Mouse (Mus musculus) forebrain, embryonic 16.5 days (tissue): Measurements from ENCODE around the gene Arfgef3. TPM values are rescaled to one million over a fixed set of nuclear protein-coding genes. Genes with fewer than 3 reads are reported as not detected.

Source experiments
- ATAC-seq: fragments of 200-750 bp; cut with Nextera tagmentation; 2 replicates; pipeline ENCODE4 v1.8.0; 2017; ENCODE audit warnings: mild to moderate bottlenecking, moderate library complexity
- H3K27ac ChIP-seq: fragments of 300-500 bp; sonication (generic); 2 replicates; pipeline ENCODE4 v1.5.1; 2014; ENCODE audit warnings: low read length, control low read depth
- H3K27me3 ChIP-seq: fragments of 300-500 bp; sonication (generic); replicated peaks from 2 replicates; pipeline ENCODE4 v1.6.1; 2014; ENCODE audit warnings: low read length; ENCODE audit not compliant: control insufficient read depth, insufficient read depth
- H3K36me3 ChIP-seq: fragments of 300-500 bp; sonication (generic); 2 replicates; pipeline ENCODE4 v1.6.1; 2014; ENCODE audit not compliant: control insufficient read depth, insufficient read depth
- H3K4me1 ChIP-seq: fragments of 300-500 bp; sonication (generic); replicated peaks from 2 replicates; pipeline ENCODE4 v1.6.1; 2014; ENCODE audit warnings: low read length; ENCODE audit not compliant: control insufficient read depth, insufficient read depth
- H3K4me2 ChIP-seq: fragments of 300-500 bp; sonication (generic); 2 replicates; pipeline ENCODE4 v1.6.1; 2014; ENCODE audit warnings: mild to moderate bottlenecking, low read length, control low read depth
- H3K4me3 ChIP-seq: fragments of 300-500 bp; sonication (generic); replicated peaks from 2 replicates; pipeline ENCODE4 v1.5.1; 2014; ENCODE audit warnings: mild to moderate bottlenecking, low read length, control low read depth
- H3K9ac ChIP-seq: fragments of 300-500 bp; sonication (generic); replicated peaks from 2 replicates; pipeline ENCODE4 v1.6.1; 2014; ENCODE audit warnings: low read depth, low read length, control low read depth
- H3K9me3 ChIP-seq: fragments of 300-500 bp; sonication (generic); 2 replicates; pipeline ENCODE4 v1.6.1; 2016; ENCODE audit warnings: low read length; ENCODE audit not compliant: control insufficient read depth
- WGBS: fragments of 180-500 bp; shearing (Covaris S2); extraction: QIAGEN DNeasy Blood & Tissue Kit; methylation state at CpG from one replicate; pipeline ENCODE4 v1.1.7; 2014; 5-methylcytosine and 5-hydroxymethylcytosine counted together
- polyA plus RNA-seq: library from polyadenylated mRNA; unstranded; fragments of >200 nt; fragmentation: Nextera tagmentation; extraction: Ambion mirVana; gene quantifications from 2 replicates; pipeline ENCODE4 v1.2.1, GENCODE M21; 2015

Arfgef3 gene
- polyA plus RNA-seq, 1 experiment from 2014 or later, result 7.8 TPM

DNA sequence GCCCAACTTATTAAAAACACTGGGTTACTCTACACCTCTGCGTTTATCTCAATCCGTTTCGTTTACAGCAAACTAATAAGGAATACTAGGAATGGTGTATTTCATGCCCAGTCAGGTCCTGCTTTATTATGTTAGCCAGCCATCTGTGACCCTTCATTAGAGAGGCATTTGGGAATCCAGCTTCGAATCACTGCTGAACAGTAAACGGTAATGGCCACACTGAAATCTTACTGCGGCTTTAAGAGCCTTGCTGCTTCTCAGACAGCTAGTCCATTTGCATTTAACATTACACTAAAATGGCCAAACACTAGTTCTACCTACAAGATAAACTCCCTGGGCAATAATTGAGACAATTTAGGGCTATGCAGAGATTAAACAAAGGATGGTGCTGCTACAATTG lies 1.7 kb downstream of the Arfgef3 start:
- Histone ChIP-seq H3K27me3 (no peaks in the 10 kb centered on the region), H3K36me3 (no peaks in the 10 kb centered on the region), H3K4me3 (peak overlapping the region; percentile 82), H3K9ac (peak overlapping the region; percentile 20), H3K27ac (no peak overlapping the region), H3K9me3 (no peaks in the 10 kb centered on the region), H3K4me2 (peak overlapping the region; percentile 85), H3K4me1 (no peaks in the 10 kb centered on the region; the same call in 1 of the 2 replicates)
- 53% methylated on average over 6 of the region's 6 CpGs for WGBS
- ATAC-seq, result no peak

DNA sequence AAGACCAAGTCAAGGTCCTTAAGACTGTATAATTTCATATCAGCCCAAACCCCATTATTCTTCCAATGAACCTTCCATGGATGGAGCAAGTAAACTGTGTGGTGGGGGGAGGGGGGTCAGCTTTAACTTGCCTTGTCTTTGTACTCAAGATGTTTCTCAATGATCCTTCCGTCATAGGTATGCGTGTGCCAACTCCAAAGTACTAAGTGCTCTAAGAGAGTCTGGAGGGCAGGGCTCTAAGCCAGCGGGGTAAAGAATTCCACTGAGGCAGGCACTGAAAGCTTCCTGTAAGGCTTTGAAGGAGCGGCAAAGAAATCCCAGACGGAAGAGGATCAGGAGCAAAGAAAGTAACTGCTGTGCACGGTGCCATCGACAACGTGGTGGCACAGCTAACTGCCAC lies 2.7 kb downstream of the Arfgef3 start:
- H3K4me2 ChIP-seq, result peak overlapping the region; percentile 85
- ATAC-seq, result no peak
- no peaks in the 10 kb centered on the region for H3K36me3 ChIP-seq
- no peaks in the 10 kb centered on the region; the same call in 1 of the 2 replicates for H3K4me1 ChIP-seq
- H3K9ac ChIP-seq, result no peak overlapping the region
- no peak overlapping the region for H3K27ac ChIP-seq
- no peaks in the 10 kb centered on the region for H3K27me3 ChIP-seq
- H3K4me3 ChIP-seq, result peak overlapping the region; percentile 82; the same call in 1 of the 2 replicates
- no peaks in the 10 kb centered on the region for H3K9me3 ChIP-seq
- WGBS, result 81% methylated on average over 8 of the region's 8 CpGs

DNA sequence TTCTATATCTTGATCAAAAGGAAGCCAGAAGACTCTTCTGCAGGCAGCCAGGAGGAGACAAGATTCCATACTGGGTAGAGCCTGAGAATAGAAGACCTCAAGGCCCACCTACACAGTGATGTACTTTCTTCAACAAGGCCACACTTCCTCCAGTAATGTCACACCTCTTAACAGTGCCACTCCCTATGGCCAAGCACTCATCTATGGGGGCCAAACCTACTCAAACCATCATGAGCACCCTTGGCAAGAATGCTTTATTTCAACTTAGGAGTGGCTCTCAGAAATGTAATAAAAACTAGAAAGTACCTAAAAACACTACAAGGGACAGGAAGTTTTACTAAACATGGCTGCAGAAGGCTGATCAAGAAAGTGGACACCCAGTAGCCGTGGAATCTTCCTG lies 15.2 kb downstream of the Arfgef3 start:
- Histone ChIP-seq H3K4me1 (no peaks in the 10 kb centered on the region; the same call in 1 of the 2 replicates), H3K4me2 (no peak overlapping the region), H3K4me3 (no peak overlapping the region), H3K27me3 (no peaks in the 10 kb centered on the region), H3K9ac (no peak overlapping the region), H3K27ac (no peak overlapping the region), H3K36me3 (no peaks in the 10 kb centered on the region), H3K9me3 (no peaks in the 10 kb centered on the region)
- 89% methylated on average over 1 of the region's 1 CpGs for WGBS
- ATAC-seq, result no peak

DNA sequence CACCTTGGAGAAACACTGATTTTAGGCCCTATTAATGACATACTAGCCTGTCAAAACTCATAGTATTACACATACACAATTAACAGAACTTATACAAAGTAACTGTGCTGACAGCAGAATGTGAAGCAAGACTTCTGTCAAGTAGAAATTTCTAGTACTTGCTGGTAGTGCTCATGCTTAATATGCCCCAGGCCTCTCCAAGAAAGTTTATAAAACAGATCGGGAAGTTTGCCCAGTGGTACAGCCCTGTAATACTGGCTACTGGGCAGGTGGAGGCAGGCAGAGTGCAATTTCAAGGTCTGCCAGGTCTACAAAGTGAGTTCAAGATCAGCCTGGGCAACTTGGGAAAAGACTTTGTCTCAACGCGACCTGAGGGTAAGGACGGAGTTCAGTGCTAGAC lies 32.3 kb downstream of the Arfgef3 start:
- Histone ChIP-seq H3K9me3 (no peaks in the 10 kb centered on the region), H3K36me3 (no peaks in the 10 kb centered on the region), H3K9ac (no peak overlapping the region), H3K4me2 (no peak overlapping the region), H3K4me3 (no peak overlapping the region), H3K4me1 (peaks cover 4% of the 10 kb centered on the region), H3K27me3 (no peaks in the 10 kb centered on the region), H3K27ac (no peak overlapping the region)
- no peak for ATAC-seq
- WGBS, result 94% methylated on average over 4 of the region's 4 CpGs

DNA sequence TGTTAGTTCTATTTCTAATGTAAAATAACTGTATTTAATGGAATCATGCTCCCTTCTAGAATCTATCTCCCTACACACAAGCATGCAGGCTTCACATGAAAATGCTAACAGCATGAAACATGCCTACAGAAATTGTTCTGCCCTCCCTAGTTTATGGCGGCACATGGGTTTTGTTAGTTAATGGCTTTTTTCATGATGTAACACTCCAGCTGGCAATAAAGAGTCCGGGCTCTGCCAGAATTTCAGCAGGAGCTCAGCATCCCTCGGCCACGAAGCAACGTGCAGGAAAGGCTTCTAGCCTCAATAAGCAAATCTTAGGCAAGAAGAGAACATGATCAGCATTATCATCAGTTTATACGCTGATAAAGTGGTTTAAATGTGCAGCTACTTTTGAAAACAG lies 32.8 kb downstream of the Arfgef3 start:
- H3K4me2 ChIP-seq, result no peak overlapping the region
- H3K4me1 ChIP-seq, result peaks cover 4% of the 10 kb centered on the region
- no peaks in the 10 kb centered on the region for H3K9me3 ChIP-seq
- H3K27ac ChIP-seq, result no peak overlapping the region
- no peak overlapping the region for H3K4me3 ChIP-seq
- H3K36me3 ChIP-seq, result no peaks in the 10 kb centered on the region
- no peak overlapping the region for H3K9ac ChIP-seq
- ATAC-seq, result peak; percentile 67; the same call in 1 of the 2 replicates
- H3K27me3 ChIP-seq, result no peaks in the 10 kb centered on the region
- 41% methylated on average over 6 of the region's 6 CpGs for WGBS

DNA sequence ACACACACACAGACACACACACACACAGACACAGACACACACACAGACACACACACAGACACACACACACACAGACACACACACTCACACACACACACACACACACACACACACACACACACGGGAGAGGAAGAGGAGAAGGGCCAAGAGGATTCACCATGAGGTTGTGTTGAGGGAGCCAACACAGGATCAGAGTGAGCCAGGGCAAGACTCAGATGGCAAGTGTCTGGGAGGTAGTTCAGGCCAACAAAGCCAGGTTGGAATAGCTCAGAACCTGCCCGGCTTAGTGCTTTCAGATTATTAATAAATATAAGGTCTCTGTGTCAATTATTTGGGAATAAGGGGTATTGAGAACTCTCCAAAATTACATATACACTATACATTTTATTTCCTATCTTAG lies 33.9 kb downstream of the Arfgef3 start:
- no peaks in the 10 kb centered on the region for H3K9me3 ChIP-seq
- no peaks in the 10 kb centered on the region for H3K27me3 ChIP-seq
- no peak overlapping the region for H3K4me3 ChIP-seq
- H3K4me1 ChIP-seq, result peaks cover 4% of the 10 kb centered on the region
- H3K4me2 ChIP-seq, result no peak overlapping the region
- H3K27ac ChIP-seq, result no peak overlapping the region
- 77% methylated on average over 1 of the region's 2 CpGs for WGBS
- ATAC-seq, result no peak
- H3K36me3 ChIP-seq, result no peaks in the 10 kb centered on the region
- H3K9ac ChIP-seq, result no peak overlapping the region

DNA sequence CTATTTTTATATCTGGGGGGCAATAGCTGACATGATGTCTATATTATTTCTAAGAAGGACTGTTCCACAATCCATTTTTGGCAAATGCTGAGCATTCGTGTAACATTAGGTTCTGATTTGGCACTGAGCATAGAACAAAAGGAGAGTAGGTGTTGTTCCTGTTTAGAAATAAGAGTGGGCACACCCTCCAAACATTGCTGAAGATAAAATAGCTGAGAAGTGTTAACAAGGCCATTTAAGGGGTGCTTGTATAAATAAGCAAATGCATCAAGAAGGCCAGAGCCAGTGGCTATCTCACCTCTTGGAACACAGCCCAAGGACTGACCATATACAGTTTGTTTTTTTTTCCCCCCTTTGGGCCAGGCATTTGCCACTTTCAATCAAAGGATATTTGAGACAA lies 35.1 kb downstream of the Arfgef3 start:
- no peak overlapping the region for H3K4me3 ChIP-seq
- ATAC-seq, result no peak
- no peaks in the 10 kb centered on the region for H3K9me3 ChIP-seq
- no peak overlapping the region for H3K9ac ChIP-seq
- H3K4me2 ChIP-seq, result no peak overlapping the region
- H3K4me1 ChIP-seq, result peaks cover 4% of the 10 kb centered on the region
- no peaks in the 10 kb centered on the region for H3K27me3 ChIP-seq
- H3K27ac ChIP-seq, result no peak overlapping the region
- no peaks in the 10 kb centered on the region for H3K36me3 ChIP-seq
- 64% methylated on average over 1 of the region's 1 CpGs for WGBS

DNA sequence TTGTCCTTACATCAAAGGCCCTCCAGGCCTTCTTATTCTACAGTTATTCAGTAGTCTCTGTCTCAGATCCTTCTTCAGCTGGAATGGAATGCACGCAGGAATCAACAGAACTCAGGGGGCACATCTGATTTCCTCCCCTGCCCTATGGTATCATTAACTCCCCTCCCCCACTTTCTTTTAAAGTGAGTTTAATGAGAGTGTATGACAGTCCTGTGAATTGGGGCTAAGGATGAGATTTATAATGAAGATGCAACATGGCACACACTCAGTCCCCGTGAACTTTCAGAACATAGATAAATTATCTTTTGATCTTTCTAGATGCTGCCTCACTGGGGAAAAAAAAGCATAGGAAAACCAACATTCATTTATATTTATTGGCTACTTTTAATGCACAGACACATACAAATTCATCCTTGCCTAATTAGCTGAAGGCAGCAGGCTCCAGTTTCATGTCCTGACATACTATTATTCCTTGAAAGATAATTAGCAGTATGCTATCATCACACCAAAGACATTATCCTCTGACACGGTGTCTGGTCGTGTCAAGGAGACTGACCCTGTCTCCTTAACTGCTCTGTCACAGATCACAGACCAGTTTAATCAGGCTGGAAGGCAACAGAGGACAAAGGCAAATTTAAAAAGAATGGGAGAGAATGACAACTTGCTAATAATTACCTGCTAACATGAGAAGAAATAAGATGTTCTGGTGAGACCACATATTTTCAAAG lies 39.2 kb downstream of the Arfgef3 start:
- Histone ChIP-seq H3K9me3 (no peaks in the 10 kb centered on the region), H3K36me3 (no peaks in the 10 kb centered on the region), H3K27me3 (no peaks in the 10 kb centered on the region), H3K4me2 (no peak overlapping the region), H3K27ac (no peak overlapping the region), H3K4me1 (peaks cover 4% of the 10 kb centered on the region; the same call in 1 of the 2 replicates), H3K4me3 (no peak overlapping the region), H3K9ac (no peak overlapping the region)
- ATAC-seq, result no peak
- WGBS, result 42% methylated on average over 4 of the region's 4 CpGs

DNA sequence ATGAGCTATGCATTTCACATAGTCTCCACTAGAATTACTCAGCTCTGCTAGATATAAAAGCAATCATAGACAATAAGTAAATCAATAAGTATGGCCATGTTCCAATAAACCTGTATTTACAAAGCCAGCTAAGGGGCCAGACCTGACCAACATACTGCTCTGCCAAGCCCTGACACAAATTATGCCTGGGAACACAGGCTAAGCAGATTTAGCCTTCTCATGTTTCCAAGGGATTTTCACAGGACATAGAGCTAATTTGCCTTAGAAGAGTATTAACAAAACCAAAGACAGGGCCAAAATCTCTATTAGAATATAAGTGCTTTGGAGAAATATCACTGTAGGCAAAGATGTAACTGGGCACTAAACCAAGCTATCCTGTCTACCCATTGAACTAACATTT lies 42.2 kb downstream of the Arfgef3 start:
- Histone ChIP-seq H3K4me1 (peaks cover 8% of the 10 kb centered on the region), H3K27ac (no peak overlapping the region), H3K9me3 (no peaks in the 10 kb centered on the region), H3K36me3 (no peaks in the 10 kb centered on the region), H3K27me3 (no peaks in the 10 kb centered on the region), H3K9ac (no peak overlapping the region), H3K4me2 (no peak overlapping the region), H3K4me3 (no peak overlapping the region)
- ATAC-seq, result peak; percentile 51

DNA sequence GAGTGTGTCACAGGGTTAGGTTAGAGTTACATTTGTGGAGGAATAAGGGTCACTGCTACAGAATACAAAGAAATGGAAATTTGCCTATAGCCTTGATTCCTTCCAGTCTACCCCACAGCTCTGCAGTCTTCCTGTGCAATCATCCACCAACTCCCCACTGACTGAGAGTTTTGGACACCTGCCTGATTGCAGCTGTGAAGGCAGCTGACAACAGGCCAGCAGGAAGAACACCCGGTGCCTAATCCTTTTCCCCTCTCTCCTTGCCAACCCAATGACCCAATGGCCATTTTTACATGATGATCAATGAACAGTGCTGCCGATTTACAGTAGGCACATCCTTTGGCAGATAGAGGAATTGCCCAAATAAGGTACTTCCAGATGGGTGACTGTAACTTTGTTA lies 43.6 kb downstream of the Arfgef3 start:
- H3K27ac ChIP-seq, result no peak overlapping the region
- 51% methylated on average over 2 of the region's 2 CpGs for WGBS
- no peak overlapping the region for H3K4me2 ChIP-seq
- no peaks in the 10 kb centered on the region for H3K9me3 ChIP-seq
- no peak overlapping the region for H3K4me3 ChIP-seq
- no peaks in the 10 kb centered on the region for H3K27me3 ChIP-seq
- peaks cover 8% of the 10 kb centered on the region for H3K4me1 ChIP-seq
- no peaks in the 10 kb centered on the region for H3K36me3 ChIP-seq
- no peak overlapping the region for H3K9ac ChIP-seq
- no peak for ATAC-seq
